Mouse (Mus musculus): ENCODE measurements around the gene Spint1. TPM values are rescaled to one million over a fixed set of nuclear protein-coding genes. Genes with fewer than 3 reads are reported as not detected.

Gene Spint1
- total RNA-seq, 2 experiments from 2014 or later: 0.64 to 0.88 TPM

GRCm38 (mm10) chr2:119240819-119241186, 3.6 kb downstream of the Spint1 start:
- no peak for DNase-seq (ENCODE audit: low spot score in 2 of 2)

GRCm38 (mm10) chr2:119242548-119242947, 5.4 kb downstream of the Spint1 start:
- DNase-seq (ENCODE audit: low spot score in 2 of 2): no peak

- DNase-seq (ENCODE audit: low spot score in 2 of 2): no peak
Measured at GRCm38 (mm10) chr2:119245246-119245645, 8.1 kb downstream of the Spint1 start.

- no peak for DNase-seq (ENCODE audit: low spot score in 2 of 2)
Measured at GRCm38 (mm10) chr2:119247904-119248303, 10.7 kb downstream of the Spint1 start.

GRCm38 (mm10) chr2:119249592-119250061, 12.5 kb downstream of the Spint1 start:
- DNase-seq (ENCODE audit: low spot score in 2 of 2): no peak

GRCm38 (mm10) chr2:119250377-119250776, 13.2 kb downstream of the Spint1 start:
- DNase-seq (ENCODE audit: low spot score in 2 of 2): no peak

- peak; percentile 73 to 75 for DNase-seq (ENCODE audit: low spot score in 2 of 2)
Measured at GRCm38 (mm10) chr2:119250826-119251478, 13.8 kb downstream of the Spint1 start.

- DNase-seq (ENCODE audit: low spot score in 2 of 2): no peak
Measured at GRCm38 (mm10) chr2:119254976-119255375, 17.8 kb downstream of the Spint1 start.

- DNase-seq (ENCODE audit: low spot score in 2 of 2): no peak
Measured at GRCm38 (mm10) chr2:119260518-119260917, 23.4 kb downstream of the Spint1 start.

- no peak for DNase-seq (ENCODE audit: low spot score in 2 of 2)
Measured at GRCm38 (mm10) chr2:119261326-119261725, 24.2 kb downstream of the Spint1 start.

- no peak for DNase-seq (ENCODE audit: low spot score in 2 of 2)
Measured at GRCm38 (mm10) chr2:119262978-119263377, 25.8 kb downstream of the Spint1 start.

GRCm38 (mm10) chr2:119263813-119264212, 26.7 kb downstream of the Spint1 start:
- DNase-seq (ENCODE audit: low spot score in 2 of 2): no peak

GRCm38 (mm10) chr2:119270286-119270642, 33.1 kb downstream of the Spint1 start:
- DNase-seq (ENCODE audit: low spot score in 2 of 2): no peak

GRCm38 (mm10) chr2:119270643-119271331, 33.6 kb downstream of the Spint1 start, which contains the start of gene Rhov:
TSS of gene Rhov (minus strand) at chr2:119271272.
- peak; percentile 33 to 53 for DNase-seq (ENCODE audit: low spot score in 2 of 2)

GRCm38 (mm10) chr2:119274126-119274525, 37.0 kb downstream of the Spint1 start:
- DNase-seq (ENCODE audit: low spot score in 2 of 2): no peak

GRCm38 (mm10) chr2:119276926-119277325, 39.8 kb downstream of the Spint1 start:
- no peak for DNase-seq (ENCODE audit: low spot score in 2 of 2)

GRCm38 (mm10) chr2:119277810-119278209, 40.6 kb downstream of the Spint1 start:
- no peak for DNase-seq (ENCODE audit: low spot score in 2 of 2)

- DNase-seq (ENCODE audit: low spot score in 2 of 2): no peak
Measured at GRCm38 (mm10) chr2:119281899-119282565, 44.9 kb downstream of the Spint1 start.

- no peak for DNase-seq (ENCODE audit: low spot score in 2 of 2)
Measured at GRCm38 (mm10) chr2:119287372-119287771, 50.2 kb downstream of the Spint1 start.

- peak; percentile 98 to 99 for DNase-seq (ENCODE audit: low spot score in 2 of 2)
Measured at GRCm38 (mm10) chr2:119288270-119288882, 51.2 kb downstream of the Spint1 start, which contains the start of gene Vps18. TSS of gene Vps18 (plus strand) at chr2:119288740.

- no peak for DNase-seq (ENCODE audit: low spot score in 2 of 2)
Measured at GRCm38 (mm10) chr2:119289014-119289416, 51.9 kb downstream of the Spint1 start.

GRCm38 (mm10) chr2:119292281-119292680, 55.1 kb downstream of the Spint1 start:
- no peak for DNase-seq (ENCODE audit: low spot score in 2 of 2)

Data from layer of hippocampus, postnatal 14 days (tissue).